Mouse (Mus musculus) c-Kit-negative CD71-positive TER-119-positive erythroid progenitor cells, embryonic 14.5 days (primary cell): ENCODE results near the gene Gpr157.

ENCODE experiments used
- DNase-seq: peaks from one replicate; pipeline ENCODE4 v3.0.0-alpha.2; 2013; ENCODE audit warnings: low read depth, low spot score

The Gpr157 gene

DNA sequence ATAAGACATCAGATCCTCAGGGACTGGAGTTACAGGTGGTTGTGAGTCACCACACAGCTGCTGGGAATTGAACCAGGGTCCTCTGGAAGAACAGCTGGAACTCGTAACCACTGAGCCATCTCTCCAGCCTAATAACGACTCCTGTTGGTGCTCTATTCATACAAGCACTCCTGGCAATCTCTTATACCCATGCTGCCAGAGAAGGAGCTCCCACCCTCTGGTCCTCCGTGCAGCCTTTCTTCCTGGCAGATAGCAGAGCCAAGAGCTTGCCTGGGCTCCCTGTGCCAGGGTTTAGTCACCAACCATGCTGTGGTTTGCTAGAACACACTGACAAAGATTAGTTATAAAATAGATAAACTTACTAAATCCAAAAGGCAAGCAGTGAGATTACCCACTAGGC lies 22.5 kb downstream of the Gpr157 start:
- no peak for DNase-seq

DNA sequence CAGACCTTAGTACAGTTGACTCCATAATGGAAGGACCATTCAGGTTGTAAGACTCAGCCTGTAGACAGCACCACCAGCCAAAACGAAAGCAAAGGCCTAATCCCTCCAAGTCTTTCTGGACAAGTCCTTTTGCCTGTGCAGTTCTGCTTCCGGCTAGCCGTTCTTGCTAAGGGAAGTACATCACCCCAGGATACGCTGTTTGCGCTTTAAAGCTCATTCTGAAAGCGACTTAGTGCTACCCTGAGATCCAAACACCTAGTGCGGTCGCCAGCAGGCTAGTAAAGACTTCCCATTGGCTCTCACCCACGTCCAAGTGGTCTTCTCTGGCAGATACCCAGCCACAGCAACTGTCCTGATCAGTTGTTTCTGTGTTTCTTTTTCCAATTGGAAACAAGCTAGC lies 23.2 kb downstream of the Gpr157 start:
- DNase-seq: no peak

DNA sequence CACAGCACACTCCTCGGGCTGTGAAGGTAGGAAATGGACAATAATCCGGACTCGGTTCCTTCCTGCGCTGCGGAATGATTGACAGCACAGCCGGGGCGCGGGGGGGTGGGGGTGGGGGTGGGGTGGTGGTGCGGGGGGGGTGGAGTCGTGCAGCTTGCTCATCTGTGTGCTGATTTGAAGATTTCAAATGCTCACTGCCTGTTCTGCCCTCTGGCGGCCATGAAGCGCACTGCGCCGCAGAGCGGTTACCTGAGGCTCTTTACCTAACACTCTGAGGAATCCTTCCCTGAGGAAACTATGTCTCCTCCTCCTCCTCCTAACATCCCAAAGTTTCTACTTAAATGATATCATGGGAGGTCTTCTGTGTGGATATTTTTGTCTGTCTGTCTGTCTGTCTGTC lies 25.7 kb downstream of the Gpr157 start:
- no peak for DNase-seq

DNA sequence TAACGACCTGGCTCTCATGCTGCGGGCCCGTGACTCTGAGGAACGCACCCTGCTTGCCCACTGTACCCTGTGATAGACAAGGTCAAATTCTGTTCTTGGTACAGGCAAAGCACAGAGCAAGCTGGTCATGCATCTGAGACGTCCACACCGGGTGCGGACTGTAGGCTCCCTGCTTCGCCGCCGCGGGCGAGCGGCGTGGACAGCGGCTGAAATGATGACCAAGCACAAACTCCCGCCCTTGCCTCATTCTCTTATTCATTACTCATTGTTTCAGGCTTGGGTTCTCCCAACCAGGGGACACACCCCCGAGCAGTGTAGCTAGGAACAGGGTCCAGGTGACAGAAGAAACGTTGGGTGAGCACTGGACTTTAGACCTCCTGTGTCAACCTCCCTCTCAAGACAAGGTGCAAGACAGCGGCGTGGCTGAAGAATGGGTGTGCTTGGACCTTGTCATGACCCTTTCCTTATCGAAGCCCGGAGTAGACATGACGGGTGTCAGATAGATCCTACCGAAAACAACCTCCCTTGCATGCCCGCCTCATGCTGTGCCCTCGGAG lies 27.4 kb downstream of the Gpr157 start:
- DNase-seq: no peak

DNA sequence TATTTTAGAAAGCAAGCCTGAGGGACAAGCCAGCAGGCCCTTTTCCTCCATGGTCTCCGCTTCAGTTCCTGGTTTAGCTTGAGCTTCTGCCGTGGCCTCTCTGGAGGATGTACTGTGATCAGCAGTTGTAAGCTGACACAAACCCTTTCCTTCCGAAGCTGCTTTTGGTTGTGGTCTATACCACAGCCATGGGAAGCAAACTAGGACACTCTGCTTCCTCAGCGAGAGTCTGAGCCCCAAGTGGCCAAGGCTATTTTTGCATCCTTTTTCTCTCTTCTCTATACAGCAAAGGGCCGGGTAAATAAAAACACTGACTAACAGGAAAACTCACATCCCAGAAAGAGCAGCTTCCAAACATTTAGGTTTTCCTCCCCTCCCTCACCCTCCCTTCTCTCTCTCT lies 30.1 kb downstream of the Gpr157 start:
- DNase-seq: no peak

DNA sequence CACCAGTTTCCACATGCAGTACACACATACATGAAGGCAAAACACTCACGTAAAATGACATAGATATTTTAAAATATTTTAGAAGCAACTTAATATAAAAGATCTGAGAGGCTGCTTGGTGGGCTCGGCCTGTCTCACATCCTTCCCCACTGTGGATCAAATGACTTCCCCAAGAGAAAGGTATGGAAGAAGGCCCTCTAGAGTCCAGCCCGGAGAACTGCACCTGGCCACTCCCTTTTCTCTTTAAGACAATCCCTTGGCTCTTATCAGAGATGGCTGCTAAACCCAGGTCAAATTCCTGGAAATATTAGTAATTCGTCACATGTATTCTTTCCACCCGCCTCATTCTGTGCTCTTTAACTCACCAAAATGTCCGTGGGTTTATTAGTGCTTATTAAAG lies 31.0 kb downstream of the Gpr157 start:
- no peak for DNase-seq

DNA sequence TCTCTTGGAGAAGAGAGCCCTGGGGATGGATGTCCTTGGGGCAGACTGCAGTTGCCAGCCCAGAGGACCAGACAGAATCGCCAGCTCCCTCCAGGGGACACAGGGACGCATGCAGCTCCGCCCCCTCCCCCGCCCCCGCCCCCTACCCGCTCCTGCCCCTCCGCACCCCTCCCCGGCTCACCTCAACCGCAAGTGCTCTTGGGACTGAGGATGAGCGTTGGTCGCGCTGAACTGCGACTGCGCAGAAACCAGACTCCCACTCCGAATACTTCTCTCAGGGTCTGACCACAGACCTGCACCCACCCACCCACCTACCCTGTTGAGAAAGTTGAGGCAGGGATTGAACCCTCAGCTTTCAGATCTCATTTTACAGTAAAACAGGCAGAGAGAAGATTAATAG lies 31.9 kb downstream of the Gpr157 start, which contains the start of gene Slc2a5:
Gene Slc2a5 (plus strand): TSS at position 229 of the 400 bp plus-strand sequence.
- DNase-seq: no peak

DNA sequence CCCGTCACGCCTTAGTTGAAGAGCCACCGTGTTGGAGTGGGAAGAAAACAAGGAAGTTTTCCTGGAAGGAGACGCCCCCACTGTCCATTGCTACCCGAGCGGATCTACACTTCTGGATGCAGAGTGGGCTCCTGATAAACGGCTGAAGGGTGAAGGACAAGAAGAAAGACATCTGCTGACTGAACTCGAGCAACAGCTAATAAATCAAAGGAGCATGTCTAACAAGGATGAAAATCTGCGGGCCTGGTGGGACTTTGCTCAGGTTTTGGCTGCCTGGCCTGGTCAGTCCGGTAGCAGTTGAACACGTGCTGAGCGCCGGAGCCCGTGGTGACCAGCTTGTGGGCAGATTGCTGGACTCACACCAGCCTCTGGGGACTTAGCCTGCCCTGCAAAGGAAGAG lies 32.5 kb downstream of the Gpr157 start:
- no peak for DNase-seq

DNA sequence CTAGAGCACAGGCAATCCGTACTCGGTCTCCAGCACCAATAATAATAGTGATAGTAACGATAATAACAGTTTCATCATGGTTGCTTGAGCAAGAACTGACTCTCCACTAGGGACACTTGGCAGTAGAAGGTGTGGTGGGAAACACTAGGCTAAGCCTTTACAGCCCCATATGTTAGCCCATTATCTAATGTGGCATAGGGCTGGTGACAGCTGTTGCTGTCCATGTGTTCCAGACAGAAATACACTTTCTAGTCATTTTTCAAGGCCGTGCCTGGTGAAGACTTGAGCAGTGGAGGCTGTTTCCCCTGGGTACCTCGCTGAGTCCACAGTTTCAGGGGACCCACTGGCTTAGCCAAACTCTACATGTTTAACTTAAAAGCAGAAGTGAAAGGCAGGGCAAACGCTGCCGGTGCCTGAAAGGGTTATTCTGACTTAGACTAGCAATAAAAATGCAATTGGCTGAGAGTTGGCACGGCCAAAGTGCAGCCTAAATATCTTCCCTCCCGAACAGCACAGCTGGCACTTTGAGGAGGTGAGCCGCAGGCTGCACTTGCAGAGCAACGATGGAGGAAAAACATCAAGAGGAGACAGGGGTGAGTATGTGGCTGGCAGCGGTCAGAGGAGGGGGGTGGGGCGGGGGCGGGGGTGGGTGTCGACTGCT lies 33.1 kb downstream of the Gpr157 start:
- DNase-seq: no peak

DNA sequence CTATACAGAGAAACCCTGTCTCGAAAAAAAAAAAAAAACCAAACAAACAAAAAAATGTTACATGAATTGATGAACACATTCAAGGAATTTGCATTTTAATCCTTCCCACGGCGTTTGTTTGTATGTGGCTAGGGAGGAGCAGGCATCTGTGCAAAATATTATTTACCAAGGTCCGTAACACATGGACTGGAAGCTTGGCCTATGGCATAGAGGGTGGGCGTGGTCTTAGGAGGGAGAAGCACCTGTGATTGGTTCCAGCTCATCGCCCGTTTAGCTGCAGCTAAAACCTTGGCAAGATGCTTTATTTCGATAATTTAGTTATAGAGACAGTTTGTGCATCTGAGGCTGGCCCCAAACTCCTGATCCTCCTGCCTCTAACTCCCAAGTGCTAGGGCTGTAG lies 34.3 kb downstream of the Gpr157 start:
- no peak for DNase-seq

DNA sequence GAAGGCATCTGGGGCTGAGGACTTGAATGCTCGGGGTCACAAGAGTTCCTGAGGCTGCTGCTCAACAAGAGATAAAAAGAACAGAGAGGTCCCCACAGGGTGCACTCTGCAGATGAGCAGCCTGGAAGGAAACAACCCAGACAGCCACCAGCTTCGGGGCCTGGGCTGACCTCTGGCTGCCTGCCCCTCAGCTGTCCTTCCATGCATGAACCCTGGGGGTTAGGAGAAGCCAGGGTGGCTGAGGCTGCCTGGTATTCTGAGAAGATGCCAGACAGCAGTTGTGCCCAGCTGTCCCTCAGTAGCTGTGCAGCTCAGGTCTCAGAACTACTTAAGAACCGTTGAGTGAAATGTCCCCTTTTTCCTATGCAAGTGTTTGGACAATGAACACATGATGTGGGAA lies 35.3 kb downstream of the Gpr157 start:
- no peak for DNase-seq

DNA sequence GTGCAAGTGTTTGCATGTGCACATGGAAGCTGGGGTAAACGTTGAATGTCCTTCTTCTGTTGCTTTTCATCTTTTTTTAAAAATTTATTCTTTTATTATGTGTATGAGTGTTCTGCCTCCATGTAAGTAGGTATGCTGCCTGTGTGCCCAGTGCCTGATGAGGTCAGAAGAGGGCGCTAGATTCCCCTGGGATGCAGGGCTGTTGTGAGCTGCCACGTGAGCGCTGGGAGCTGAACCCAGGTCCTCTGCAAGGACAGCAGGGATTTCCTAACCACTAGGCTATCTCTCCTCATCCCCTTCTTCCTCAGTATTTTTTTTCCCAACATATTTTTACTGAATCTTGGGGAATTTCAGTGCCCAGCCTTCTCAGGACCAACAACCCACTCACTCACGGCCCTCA lies 39.2 kb downstream of the Gpr157 start:
- no peak for DNase-seq

DNA sequence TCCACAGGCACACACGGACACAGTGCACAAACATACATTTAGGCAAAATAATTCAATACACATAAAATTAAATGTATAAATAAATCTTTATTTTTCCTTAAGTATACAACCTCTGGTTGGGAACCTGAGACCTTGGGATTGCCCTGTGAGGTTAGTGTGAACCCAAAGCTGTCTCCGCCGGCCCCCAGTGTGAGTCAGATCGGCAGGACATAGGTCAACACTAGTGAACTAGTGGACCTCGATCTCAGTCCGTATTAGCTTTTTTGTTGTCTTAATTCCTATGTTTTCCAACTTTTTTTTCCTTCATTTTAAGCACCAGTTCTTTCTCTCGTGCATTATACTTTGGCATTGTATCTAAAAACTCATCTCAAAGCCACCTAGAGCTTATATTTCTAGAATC lies 40.7 kb downstream of the Gpr157 start:
- no peak for DNase-seq

DNA sequence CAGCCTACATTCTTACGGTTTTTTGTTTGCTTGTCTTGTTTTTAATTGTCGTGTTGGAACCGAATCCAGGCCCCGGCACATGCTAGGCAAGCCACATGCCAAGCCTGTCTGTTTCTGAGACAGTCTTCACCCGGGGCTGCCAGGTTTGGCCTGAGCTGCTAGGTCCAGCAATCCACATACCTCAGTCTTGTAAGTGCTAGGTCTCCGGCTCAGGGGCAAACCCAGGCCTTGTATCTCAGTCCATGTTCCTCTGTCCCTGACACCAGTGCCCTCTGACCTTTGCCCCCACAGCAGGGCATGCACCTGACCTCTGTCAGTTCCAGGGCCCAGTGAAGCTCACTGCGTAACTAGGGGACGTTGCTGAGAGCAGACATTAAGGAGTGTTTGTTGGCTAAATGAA lies 41.4 kb downstream of the Gpr157 start:
- no peak for DNase-seq

DNA sequence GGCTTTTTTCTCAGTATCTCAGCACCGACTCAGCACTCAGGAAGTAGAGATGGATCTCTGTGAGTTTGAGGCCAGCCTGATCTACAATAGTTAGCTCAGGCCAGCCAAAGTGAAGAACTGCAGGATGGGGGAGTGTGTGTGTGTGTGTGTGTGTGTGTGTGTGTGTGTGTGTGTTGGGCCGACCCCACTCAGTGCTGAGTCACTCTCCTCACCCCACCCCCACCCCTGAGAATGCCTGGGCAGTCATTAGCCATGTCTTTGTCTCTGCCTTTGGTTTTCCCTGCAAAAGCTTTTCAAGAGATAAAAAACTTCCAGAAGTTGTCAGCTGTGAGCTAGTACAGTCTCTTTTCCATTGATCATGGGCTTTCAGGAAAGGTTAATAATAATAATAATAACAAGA lies 43.5 kb downstream of the Gpr157 start:
- no peak for DNase-seq

DNA sequence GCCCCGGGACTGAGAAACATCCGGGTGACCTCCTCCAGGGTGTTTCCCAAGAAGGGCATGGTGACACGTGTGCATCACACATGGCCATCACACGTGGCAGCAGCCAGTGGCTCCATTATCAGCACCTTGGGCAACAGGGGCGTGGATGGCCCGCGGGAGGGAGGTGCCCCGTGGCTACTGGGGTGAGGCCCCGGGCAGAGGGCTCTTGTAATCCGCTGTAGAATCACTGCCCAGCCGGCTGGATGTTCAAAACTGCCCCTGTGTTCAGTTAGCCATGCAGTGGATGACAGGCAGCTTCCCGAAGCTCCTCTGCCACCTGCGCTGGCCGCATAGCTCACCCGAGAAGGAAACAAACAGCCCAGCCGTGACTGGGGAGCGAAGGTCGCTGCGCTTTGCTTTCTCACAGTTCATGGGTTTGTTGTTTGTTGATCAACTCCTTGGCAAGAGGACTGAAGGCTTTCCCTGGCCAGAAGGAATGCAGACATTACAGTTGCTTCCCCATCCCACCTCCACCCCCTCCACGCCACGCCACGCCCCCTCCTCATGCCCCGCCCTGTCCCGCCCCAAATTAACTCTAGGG lies 45.6 kb downstream of the Gpr157 start:
- no peak for DNase-seq

DNA sequence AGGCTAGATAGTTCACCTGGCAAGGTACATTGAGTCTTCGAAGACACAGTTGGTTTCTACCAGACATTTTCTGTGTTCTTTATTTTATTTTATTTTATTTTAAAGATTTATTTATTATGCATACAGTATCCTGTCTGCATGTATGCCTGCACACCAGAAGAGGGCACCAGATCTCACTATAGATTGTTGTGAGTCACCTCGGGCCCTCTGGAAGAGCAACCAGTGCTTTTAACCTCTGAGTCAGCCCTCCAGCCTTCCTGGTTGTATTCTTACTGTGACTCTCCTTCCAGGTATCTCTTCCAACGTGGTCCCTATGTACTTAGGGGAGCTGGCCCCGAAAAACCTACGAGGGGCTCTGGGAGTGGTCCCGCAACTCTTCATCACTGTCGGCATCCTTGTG lies 48.1 kb downstream of the Gpr157 start:
- DNase-seq: no peak

DNA sequence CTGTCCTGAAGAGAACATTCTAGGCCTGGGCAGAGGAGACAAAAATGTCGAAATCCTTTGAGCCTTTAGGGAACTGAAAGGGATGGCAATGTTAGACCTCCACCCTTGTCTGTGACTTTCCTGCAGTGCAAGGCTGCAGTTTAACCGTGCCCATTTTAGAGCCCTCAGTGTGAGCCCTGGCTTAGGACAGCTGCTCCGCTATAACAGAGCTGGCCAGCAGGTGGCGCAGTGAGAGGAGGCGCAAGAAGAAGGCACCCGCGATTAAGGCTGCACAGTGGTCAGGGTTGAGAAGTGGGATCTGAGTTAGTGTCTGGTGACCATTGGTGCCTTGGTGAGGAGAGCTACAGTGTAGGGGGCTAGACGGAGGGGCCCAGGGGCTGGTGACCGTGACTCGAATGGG lies 49.5 kb downstream of the Gpr157 start:
- peak; percentile 35 for DNase-seq

DNA sequence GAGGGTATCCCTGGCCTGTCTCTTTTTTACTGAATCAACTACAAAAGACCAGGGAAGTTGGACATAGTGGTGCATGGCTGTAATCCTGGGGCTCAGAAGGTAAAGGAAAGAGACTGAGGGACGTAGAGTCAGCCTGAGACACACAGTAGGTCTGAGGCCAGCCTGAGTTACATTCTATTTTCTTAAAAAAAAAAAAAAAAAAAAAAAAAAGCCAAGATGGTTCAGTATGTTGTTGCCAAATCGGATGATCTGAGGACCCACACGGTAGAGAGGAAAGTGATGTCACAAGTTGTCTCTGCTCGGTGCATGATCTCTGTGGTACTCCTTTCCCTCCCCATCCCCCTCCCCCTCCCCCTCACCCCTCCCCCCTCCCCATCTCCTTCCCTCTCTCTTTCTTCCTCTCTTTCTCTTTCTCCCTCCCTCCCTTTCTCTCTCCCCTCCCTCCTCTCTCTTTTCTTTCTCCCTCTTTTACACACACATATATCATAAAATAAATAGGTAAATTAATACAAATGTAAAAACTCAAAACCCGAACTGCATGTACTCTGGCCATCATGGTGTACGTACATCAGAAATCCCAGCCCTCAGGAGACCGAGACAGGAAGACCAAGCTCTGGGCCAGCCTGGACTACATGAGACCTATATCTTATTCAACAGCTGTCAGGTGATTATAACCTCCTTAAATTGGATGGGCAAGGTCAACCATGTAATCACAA lies 50.4 kb downstream of the Gpr157 start:
- DNase-seq: no peak

DNA sequence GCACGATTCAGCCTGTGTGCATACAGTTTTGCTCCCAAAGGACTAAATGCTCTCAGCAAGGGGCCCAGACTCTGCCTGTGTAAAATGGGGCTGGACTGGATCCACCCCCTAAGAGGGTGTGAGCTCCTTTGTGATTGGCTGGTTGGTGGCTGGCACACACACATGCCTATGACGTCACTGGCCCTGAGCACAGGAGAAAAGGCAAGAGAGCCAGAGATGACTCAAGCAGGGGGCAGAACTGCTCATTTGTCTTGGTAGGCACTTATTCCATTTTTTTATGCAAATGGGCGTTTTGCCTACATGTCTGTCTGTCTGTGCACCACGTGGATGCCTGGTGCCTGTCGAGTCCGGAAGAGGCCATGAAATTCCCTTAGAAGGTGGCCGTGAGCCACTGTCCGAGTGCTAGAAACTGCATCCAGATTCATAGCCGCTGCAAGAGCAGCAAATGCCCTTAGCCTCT lies 50.9 kb downstream of the Gpr157 start:
- DNase-seq: peak; percentile 20

DNA sequence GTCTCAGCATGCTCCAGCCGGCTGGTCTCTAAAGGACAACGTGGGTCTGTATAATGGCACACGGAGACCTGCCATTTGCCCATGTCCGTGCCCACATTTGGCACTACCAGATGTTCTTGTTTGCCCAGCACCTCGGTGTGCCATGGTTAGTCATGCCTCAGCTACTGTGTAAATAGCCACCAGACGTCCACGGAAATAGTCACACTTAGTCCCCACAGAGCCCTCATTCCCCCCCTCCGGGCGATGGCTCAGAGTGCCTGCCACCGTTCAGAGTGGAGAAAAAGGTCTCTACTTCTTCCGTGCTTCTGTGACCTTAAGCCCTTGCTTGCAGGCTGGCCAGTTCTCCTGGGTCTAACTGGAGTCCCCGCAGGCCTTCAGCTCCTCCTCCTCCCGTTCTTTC lies 51.9 kb downstream of the Gpr157 start:
- no peak for DNase-seq

DNA sequence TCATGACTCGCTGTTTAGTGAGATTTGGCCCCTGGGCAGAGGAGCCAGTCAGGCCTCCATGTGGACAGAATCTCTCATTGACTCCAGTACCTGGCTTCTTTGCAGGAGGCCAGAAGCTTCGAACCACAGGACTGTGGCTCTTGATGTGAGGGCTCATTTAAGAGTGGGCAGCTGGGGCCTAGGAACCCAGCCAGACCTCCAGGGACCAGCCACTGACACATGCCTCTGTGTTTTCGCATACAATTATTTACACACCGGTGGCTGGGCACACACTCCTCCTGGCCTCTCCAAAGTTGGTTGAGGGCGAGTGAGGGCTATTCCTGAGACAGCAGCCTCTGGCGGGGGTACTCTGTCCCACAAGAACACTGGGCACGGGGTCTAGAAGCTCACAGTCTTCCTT lies 53.2 kb downstream of the Gpr157 start:
- DNase-seq: no peak

DNA sequence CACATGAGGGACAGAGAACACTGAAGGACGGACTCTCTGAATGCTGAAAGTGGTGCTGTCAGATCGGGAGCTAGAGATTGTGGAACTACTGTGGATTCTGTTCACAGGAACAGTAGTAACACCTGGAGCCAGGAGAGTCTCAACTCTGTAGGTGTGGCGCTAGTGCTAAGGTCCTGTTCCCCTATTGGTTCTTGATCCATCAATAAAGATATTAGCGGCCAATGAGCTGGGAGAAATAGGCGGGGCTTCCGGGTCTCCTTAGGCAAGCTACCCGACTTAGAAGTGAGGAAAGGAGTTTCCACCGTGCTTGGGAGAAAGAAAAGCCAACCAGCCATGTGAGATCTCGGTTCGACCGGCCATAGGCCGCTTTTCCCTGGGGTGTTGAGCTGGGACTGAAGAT lies 57.1 kb downstream of the Gpr157 start:
- no peak for DNase-seq
